Mouse (Mus musculus) adrenal gland, adult 2 months (tissue): ENCODE data around the gene Olfr342. TPM values are rescaled to one million over a fixed set of nuclear protein-coding genes. Genes with fewer than 3 reads are reported as not detected.

Source experiments
- DNase-seq: peaks from one replicate; pipeline ENCODE4 v3.0.0; 2021
- long read RNA-seq: library from polyadenylated mRNA; stranded (forward); transcript quantifications from one replicate; pipeline ENCODE4 v2.0.0, GENCODE M21; 2021
- polyA plus RNA-seq: library from polyadenylated mRNA; depleted of rRNA; stranded (reverse); fragments of >200 nt; gene quantifications from 2 replicates; pipeline ENCODE4 v1.2.3, GENCODE M21; 2012; rRNA removed
- total RNA-seq, 2 experiments: library from RNA; stranded (reverse); gene quantifications; 2 replicates each; pipeline ENCODE4 v1.2.3; 2021

The Olfr342 gene
- total RNA-seq = not detected
- not detected in 2 replicates for polyA plus RNA-seq
- long read RNA-seq = 0 reads

DNA sequence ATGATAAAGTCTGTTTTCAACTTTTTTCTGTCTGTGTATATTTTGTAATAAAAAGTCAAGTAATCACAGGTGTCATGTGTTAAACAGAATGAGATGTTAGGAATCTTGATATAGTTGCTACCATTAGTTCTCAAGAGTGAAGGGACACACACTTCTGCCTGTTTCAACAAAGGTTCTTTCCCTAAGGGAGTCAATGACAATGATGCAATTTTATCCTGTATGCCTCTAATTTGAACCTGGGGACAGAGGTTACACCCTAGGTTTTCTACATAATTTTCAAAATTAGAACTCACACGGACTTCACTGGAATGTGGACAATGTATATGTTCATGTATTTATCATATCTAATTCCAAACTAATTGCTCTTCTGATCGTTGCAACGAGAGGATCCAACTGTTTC is at the start of gene Olfr342:
TSS of gene Olfr342 (plus strand) at position 301 of the 400 bp plus-strand sequence.
- no peak for DNase-seq

DNA sequence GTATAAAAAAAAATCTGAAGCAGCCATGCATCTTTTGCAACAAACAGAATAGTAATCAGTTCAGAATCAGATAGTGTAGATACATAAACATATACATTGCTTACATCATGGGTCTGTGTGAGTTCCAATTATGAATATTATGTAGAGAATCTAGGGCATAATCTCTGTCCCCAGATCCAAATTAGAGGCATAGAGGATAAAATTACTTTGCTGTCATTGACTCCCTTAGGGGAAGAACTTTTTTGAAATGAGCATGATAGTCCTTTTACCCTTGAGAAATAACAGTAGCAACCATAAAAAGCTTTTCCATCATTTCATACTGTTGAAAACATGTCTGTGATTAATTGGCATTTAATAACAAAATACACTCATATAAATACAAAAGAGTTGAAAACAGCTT is 42.4 kb upstream of the Olfr342 start, which contains the start of gene Olfr341:
TSS of gene Olfr341 (minus strand) at position 101 of the 400 bp plus-strand sequence.
- DNase-seq = no peak

DNA sequence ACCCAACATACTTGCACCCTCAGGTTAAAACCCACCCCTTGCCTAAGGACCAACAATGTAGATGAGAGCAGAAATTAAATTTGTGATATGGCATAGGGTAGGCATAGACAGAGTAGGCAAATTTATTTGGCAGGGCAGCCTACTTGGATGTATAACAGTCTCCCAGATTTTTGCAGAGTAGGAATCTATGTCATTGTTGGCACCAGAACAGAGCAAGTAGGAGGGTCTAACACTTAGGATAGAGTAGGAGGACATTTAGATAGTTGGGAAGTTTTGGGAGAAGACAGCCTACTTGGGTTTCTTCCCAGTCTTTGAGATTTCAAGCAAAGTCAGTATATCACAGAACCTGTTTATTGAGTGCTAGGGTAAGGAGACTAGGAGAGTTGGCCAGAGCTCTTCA is 40.4 kb downstream of the Olfr342 start:
- no peak for DNase-seq

DNA sequence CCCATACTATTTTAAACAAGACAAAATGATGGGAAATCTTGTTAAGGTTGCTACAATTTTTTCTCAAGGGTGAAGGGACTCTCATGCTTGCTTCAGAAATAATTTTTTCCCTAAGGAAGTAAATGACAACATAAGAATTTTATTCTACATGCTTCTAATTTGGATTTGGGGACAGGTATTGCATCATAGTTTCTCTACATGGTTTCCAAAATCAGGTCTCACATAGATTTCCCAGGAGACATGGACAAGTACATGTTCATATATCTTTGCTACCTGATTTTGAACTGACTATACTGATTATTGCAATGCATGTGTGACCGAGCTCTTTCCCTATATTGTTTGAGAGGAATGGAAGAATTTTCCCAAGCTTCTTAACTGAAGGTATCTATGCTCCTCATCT is 41.6 kb downstream of the Olfr342 start, which contains the start of gene Olfr344:
TSS of gene Olfr344 (plus strand) at position 301 of the 400 bp plus-strand sequence.
- no peak for DNase-seq

DNA sequence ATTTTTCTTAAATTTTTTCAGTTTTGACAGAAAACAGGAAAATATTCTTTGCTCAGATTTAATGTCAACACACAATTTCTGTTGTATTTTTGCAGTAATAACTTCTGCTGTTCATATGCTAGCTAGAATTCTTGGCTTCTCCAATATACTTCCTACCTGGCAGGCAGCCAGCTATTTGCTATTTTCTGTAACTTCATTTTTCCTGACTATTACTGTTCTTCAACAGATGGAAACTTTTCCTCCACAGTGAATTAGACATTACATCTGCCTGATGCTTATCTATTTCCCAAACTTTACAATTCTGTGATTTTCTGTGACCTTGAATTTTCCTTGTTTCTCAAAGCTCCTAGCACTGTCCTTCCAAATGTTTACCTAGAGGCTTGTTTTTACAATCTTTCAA is 42.2 kb downstream of the Olfr342 start:
- DNase-seq = no peak

DNA sequence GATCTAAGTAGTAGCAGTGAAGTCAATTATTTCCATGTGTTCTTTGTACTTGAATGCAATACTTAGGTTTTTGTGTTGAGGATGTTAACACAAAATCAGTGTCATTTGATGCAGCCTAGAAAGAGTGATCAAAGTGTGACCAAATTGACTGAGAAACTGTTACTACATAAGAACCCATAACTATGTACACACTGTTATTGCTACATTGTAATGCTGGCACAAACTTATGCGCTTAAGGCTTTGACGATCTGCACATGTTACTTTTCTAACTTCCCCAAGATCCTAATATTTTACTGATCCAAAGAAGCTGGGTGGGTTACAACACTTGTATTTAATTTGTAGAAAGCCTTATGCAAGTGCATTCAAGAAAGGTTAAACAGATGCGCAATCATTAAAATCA is 43.0 kb downstream of the Olfr342 start:
- no peak for DNase-seq

Other genes with a start within 250 kb of the Olfr342 start
- gene Olfr338, start 151.5 kb upstream of the Olfr342 start, total RNA-seq = not detected
- gene Olfr338, start 151.5 kb upstream of the Olfr342 start, polyA plus RNA-seq = not detected in 2 replicates
- gene Olfr339, start 106.1 kb upstream of the Olfr342 start, total RNA-seq = not detected
- gene Olfr339, start 106.1 kb upstream of the Olfr342 start, polyA plus RNA-seq = not detected in 2 replicates
- gene Olfr340, start 72.4 kb upstream of the Olfr342 start, total RNA-seq = not detected
- not detected in 2 replicates for gene Olfr340, start 72.4 kb upstream of the Olfr342 start, polyA plus RNA-seq
- not detected for gene Olfr341, start 42.5 kb upstream of the Olfr342 start, total RNA-seq
- not detected in 2 replicates for gene Olfr341, start 42.5 kb upstream of the Olfr342 start, polyA plus RNA-seq
- gene Olfr344, start 41.7 kb downstream of the Olfr342 start, total RNA-seq = not detected
- not detected in 2 replicates for gene Olfr344, start 41.7 kb downstream of the Olfr342 start, polyA plus RNA-seq
- not detected for gene Olfr345, start 115.0 kb downstream of the Olfr342 start, total RNA-seq
- gene Olfr345, start 115.0 kb downstream of the Olfr342 start, polyA plus RNA-seq = not detected in 2 replicates
- gene Olfr346, start 160.8 kb downstream of the Olfr342 start, total RNA-seq = not detected
- not detected in 2 replicates for gene Olfr346, start 160.8 kb downstream of the Olfr342 start, polyA plus RNA-seq
- not detected for gene Olfr347, start 206.9 kb downstream of the Olfr342 start, total RNA-seq
- gene Olfr347, start 206.9 kb downstream of the Olfr342 start, polyA plus RNA-seq = not detected in 2 replicates